Mouse (Mus musculus): Measurements from ENCODE around the gene Nus1. TPM values are rescaled to one million over a fixed set of nuclear protein-coding genes. Genes with fewer than 3 reads are reported as not detected.

Gene Nus1
- polyA plus RNA-seq, 1 experiment from 2014 or later = 17.6 TPM

- WGBS = 92% methylated on average over 6 of the region's 6 CpGs
Measured at GRCm38 (mm10) chr10:52421716-52422115, 4.4 kb downstream of the Nus1 start.

DNA sequence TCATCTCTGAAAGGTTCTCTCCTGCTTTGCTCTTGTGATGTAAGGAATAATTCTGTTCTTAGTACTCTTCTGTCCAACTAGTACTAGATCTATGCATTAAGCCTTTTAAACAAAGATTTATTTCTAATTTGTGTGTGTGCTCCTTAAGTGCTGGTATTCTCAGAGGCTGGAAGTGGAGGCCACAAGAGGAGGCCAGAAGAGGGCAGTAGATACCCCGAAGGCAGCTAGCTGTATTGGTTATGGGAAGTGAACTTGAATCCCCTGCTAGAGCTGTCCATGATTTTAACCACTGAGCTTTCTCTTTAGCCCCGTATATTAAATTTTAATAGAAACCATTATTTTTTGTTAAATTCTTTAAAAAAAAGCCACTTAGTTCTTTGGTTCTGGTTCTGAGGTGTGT is 5.8 kb downstream of the Nus1 start:
- no peak for DNase-seq (ENCODE audit: low spot score)
- Histone ChIP-seq H3K4me3 (ENCODE audit: low read depth, low read length) (no peak overlapping the region), H3K4me2 (replicated peaks; ENCODE audit: low read depth, low read length) (no peak overlapping the region), H3K27me3 (ENCODE audit: control insufficient read depth, insufficient read depth, low read length) (no peaks in the 10 kb centered on the region), H3K9me3 (ENCODE audit: control insufficient read depth, low read length) (no peaks in the 10 kb centered on the region), H3K9ac (ENCODE audit: low read depth, low read length) (no peak overlapping the region), H3K27ac (ENCODE audit: low read depth, low read length) (no peak overlapping the region), H3K36me3 (ENCODE audit: control insufficient read depth, insufficient read depth, low read length) (no peaks in the 10 kb centered on the region), H3K4me1 (replicated peaks; ENCODE audit: control insufficient read depth, insufficient read depth, low read length) (0 out of 2 replicates have a peak, but pooled peaks cover 5% of the 10 kb centered on the region)
- no peak for ATAC-seq (ENCODE audit: low FRiP score)
- WGBS = 91% methylated on average over 2 of the region's 2 CpGs

More at GRCm38 (mm10) chr10:52421716-52422115, 4.4 kb downstream of the Nus1 start:
- Histone ChIP-seq H3K27me3 (ENCODE audit: control insufficient read depth, insufficient read depth, low read length) (no peaks in the 10 kb centered on the region), H3K9ac (ENCODE audit: low read depth, low read length) (no peak overlapping the region), H3K4me1 (replicated peaks; ENCODE audit: control insufficient read depth, insufficient read depth, low read length) (0 out of 2 replicates have a peak, but pooled peaks cover 5% of the 10 kb centered on the region), H3K4me2 (replicated peaks; ENCODE audit: low read depth, low read length) (no peak overlapping the region), H3K9me3 (ENCODE audit: control insufficient read depth, low read length) (no peaks in the 10 kb centered on the region), H3K36me3 (ENCODE audit: control insufficient read depth, insufficient read depth, low read length) (no peaks in the 10 kb centered on the region), H3K4me3 (ENCODE audit: low read depth, low read length) (no peak overlapping the region), H3K27ac (ENCODE audit: low read depth, low read length) (no peak overlapping the region)
- DNase-seq (ENCODE audit: low spot score) (no peak), ATAC-seq (ENCODE audit: low FRiP score) (no peak)

- ATAC-seq (ENCODE audit: low FRiP score) (no peak), DNase-seq (ENCODE audit: low spot score) (no peak)
- Histone ChIP-seq H3K9me3 (ENCODE audit: control insufficient read depth, low read length) (no peaks in the 10 kb centered on the region), H3K4me2 (replicated peaks; ENCODE audit: low read depth, low read length) (no peak overlapping the region), H3K4me1 (replicated peaks; ENCODE audit: control insufficient read depth, insufficient read depth, low read length) (no peaks in the 10 kb centered on the region), H3K36me3 (ENCODE audit: control insufficient read depth, insufficient read depth, low read length) (peaks cover 7% of the 10 kb centered on the region; the same call in 1 of the 2 replicates), H3K27ac (ENCODE audit: low read depth, low read length) (no peak overlapping the region), H3K9ac (ENCODE audit: low read depth, low read length) (no peak overlapping the region), H3K27me3 (ENCODE audit: control insufficient read depth, insufficient read depth, low read length) (no peaks in the 10 kb centered on the region), H3K4me3 (ENCODE audit: low read depth, low read length) (no peak overlapping the region)
- 92% methylated on average over 7 of the region's 7 CpGs for WGBS
Measured at GRCm38 (mm10) chr10:52426314-52426980, 9.1 kb downstream of the Nus1 start.

GRCm38 (mm10) chr10:52427634-52428415 is 10.5 kb downstream of the Nus1 start:
- no peak overlapping the region for H3K4me3 ChIP-seq (ENCODE audit: low read depth, low read length)
- H3K4me1 ChIP-seq (replicated peaks; ENCODE audit: control insufficient read depth, insufficient read depth, low read length) = no peaks in the 10 kb centered on the region
- no peaks in the 10 kb centered on the region for H3K9me3 ChIP-seq (ENCODE audit: control insufficient read depth, low read length)
- no peaks in the 10 kb centered on the region for H3K27me3 ChIP-seq (ENCODE audit: control insufficient read depth, insufficient read depth, low read length)
- DNase-seq (ENCODE audit: low spot score) (no peak), ATAC-seq (ENCODE audit: low FRiP score) (no peak)
- H3K9ac ChIP-seq (ENCODE audit: low read depth, low read length) = no peak overlapping the region
- WGBS = 52% methylated on average over 2 of the region's 2 CpGs
- no peak overlapping the region for H3K4me2 ChIP-seq (replicated peaks; ENCODE audit: low read depth, low read length)
- no peak overlapping the region for H3K27ac ChIP-seq (ENCODE audit: low read depth, low read length)
- H3K36me3 ChIP-seq (ENCODE audit: control insufficient read depth, insufficient read depth, low read length) = peaks cover 7% of the 10 kb centered on the region; the same call in 1 of the 2 replicates

DNA sequence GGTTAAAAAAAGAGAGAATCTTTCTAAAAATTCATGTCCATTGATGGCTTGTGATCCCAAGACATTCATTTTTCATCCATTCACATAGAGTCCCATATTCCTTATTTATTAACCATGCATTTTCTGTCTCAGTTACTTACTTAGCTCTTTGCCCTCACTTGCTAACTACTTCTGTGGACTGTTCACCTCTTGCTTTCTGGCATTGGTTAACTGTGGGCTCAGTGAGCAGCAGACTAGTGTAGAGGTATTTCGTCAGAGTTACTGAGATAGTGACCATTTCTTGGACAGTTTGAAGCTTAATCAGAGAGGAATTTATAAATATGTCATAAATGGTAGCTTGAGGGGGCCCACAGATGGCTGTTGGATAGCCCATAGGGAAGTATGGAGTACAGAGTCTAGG is 13.6 kb downstream of the Nus1 start:
- DNase-seq (ENCODE audit: low spot score) = no peak
- Histone ChIP-seq H3K4me1 (replicated peaks; ENCODE audit: control insufficient read depth, insufficient read depth, low read length) (no peaks in the 10 kb centered on the region), H3K4me2 (replicated peaks; ENCODE audit: low read depth, low read length) (no peak overlapping the region), H3K27me3 (ENCODE audit: control insufficient read depth, insufficient read depth, low read length) (no peaks in the 10 kb centered on the region), H3K27ac (ENCODE audit: low read depth, low read length) (no peak overlapping the region), H3K4me3 (ENCODE audit: low read depth, low read length) (no peak overlapping the region), H3K9ac (ENCODE audit: low read depth, low read length) (no peak overlapping the region), H3K9me3 (ENCODE audit: control insufficient read depth, low read length) (no peaks in the 10 kb centered on the region), H3K36me3 (ENCODE audit: control insufficient read depth, insufficient read depth, low read length) (peaks cover 7% of the 10 kb centered on the region; the same call in 1 of the 2 replicates)
- 90% methylated on average over 1 of the region's 1 CpGs for WGBS
- no peak for ATAC-seq (ENCODE audit: low FRiP score)

DNA sequence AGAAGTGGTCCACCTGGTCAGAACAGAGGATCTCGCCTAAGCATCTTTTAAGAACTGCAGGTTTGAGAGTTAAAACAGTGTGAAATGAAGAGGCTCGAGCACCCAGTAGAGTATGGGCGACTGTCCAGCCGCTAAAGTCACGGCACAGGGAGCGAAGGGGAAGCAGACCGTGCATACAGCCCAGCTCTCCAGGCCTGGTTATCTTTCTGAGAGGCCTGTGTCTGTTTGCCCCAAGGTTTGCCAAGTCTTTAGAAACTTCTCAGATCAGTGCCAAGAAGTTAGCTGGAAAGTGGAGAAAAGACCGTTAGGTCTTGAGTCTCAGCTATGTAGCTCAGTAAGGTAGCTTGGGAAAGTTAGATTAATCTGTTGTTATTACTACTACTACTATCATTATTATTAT is 17.5 kb downstream of the Nus1 start:
- DNase-seq (ENCODE audit: low spot score) (no peak), ATAC-seq (ENCODE audit: low FRiP score) (no peak)
- Histone ChIP-seq H3K9ac (ENCODE audit: low read depth, low read length) (no peak overlapping the region), H3K27ac (ENCODE audit: low read depth, low read length) (no peak overlapping the region), H3K36me3 (ENCODE audit: control insufficient read depth, insufficient read depth, low read length) (peaks cover 9% of the 10 kb centered on the region; the same call in 1 of the 2 replicates), H3K27me3 (ENCODE audit: control insufficient read depth, insufficient read depth, low read length) (no peaks in the 10 kb centered on the region), H3K4me3 (ENCODE audit: low read depth, low read length) (no peak overlapping the region), H3K9me3 (ENCODE audit: control insufficient read depth, low read length) (no peaks in the 10 kb centered on the region), H3K4me2 (replicated peaks; ENCODE audit: low read depth, low read length) (no peak overlapping the region), H3K4me1 (replicated peaks; ENCODE audit: control insufficient read depth, insufficient read depth, low read length) (no peaks in the 10 kb centered on the region)
- 94% methylated on average over 8 of the region's 8 CpGs for WGBS

- 63% methylated on average over 2 of the region's 2 CpGs for WGBS
- Histone ChIP-seq H3K27me3 (ENCODE audit: control insufficient read depth, insufficient read depth, low read length) (no peaks in the 10 kb centered on the region), H3K9ac (ENCODE audit: low read depth, low read length) (no peak overlapping the region), H3K4me2 (replicated peaks; ENCODE audit: low read depth, low read length) (no peak overlapping the region), H3K4me1 (replicated peaks; ENCODE audit: control insufficient read depth, insufficient read depth, low read length) (no peaks in the 10 kb centered on the region), H3K27ac (ENCODE audit: low read depth, low read length) (no peak overlapping the region), H3K36me3 (ENCODE audit: control insufficient read depth, insufficient read depth, low read length) (no peaks in the 10 kb centered on the region), H3K4me3 (ENCODE audit: low read depth, low read length) (no peak overlapping the region), H3K9me3 (ENCODE audit: control insufficient read depth, low read length) (no peaks in the 10 kb centered on the region)
- DNase-seq (ENCODE audit: low spot score) (no peak), ATAC-seq (ENCODE audit: low FRiP score) (no peak)
Measured at GRCm38 (mm10) chr10:52460614-52461013, 43.3 kb downstream of the Nus1 start.

DNA sequence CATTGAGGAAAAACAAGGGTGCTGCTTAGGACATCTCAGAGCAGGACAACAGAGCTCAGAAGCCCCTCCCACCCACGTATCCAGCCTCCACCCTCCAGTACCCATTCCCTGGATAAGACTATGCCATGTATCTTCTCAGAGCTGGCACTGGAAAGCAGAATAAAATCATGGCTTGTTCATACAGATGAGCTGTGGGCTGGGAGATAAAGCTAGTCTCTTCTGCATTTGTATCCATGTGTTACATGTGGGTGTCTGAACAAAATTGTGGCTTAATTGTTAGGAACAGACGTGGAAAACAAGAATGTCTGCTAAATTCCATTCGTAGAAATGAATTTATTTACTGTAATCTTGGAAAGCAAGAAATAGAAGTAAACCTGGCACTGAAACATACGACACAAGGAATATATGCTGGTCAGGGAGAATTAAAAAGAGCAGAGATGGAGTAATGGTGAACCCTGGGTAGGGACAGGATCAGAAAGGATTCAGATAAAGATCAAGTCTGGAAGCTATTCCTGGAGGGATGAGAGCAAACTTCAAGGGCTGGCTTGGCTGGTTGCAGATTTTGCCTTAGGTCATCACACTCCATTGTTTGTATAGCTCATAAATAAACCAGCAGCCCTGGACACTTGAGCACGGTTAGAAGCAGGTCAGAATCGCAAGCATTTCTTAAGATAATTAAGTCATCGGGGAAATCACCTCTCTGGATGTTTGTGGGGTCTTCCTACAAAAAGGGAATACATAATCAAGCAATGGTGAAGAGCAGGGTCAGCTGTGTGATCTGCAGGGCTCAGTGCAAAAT is 46.8 kb downstream of the Nus1 start:
- no peak overlapping the region for H3K27ac ChIP-seq (ENCODE audit: low read depth, low read length)
- DNase-seq (ENCODE audit: low spot score) = no peak
- no peaks in the 10 kb centered on the region for H3K4me1 ChIP-seq (replicated peaks; ENCODE audit: control insufficient read depth, insufficient read depth, low read length)
- H3K27me3 ChIP-seq (ENCODE audit: control insufficient read depth, insufficient read depth, low read length) = no peaks in the 10 kb centered on the region
- 0 out of 2 replicates have a peak, but pooled peaks have one; percentile 27 for ATAC-seq (ENCODE audit: low FRiP score)
- WGBS = 76% methylated on average over 7 of the region's 7 CpGs
- H3K36me3 ChIP-seq (ENCODE audit: control insufficient read depth, insufficient read depth, low read length) = no peaks in the 10 kb centered on the region
- H3K4me3 ChIP-seq (ENCODE audit: low read depth, low read length) = no peak overlapping the region
- H3K4me2 ChIP-seq (replicated peaks; ENCODE audit: low read depth, low read length) = no peak overlapping the region
- no peak overlapping the region for H3K9ac ChIP-seq (ENCODE audit: low read depth, low read length)
- H3K9me3 ChIP-seq (ENCODE audit: control insufficient read depth, low read length) = no peaks in the 10 kb centered on the region
